Mouse (Mus musculus) megakaryocyte-erythroid progenitor cell, adult 5-6 weeks (primary cell): ENCODE data around the gene Fgd3. TPM values are rescaled to one million over a fixed set of nuclear protein-coding genes. Genes with fewer than 3 reads are reported as not detected.

Experiments used
- ATAC-seq: replicated peaks from 2 replicates; pipeline ENCODE4 v1.8.0; 2016; ENCODE audit warnings: mild to moderate bottlenecking, inconsistent platforms; ENCODE audit not compliant: severe bottlenecking, poor library complexity, low FRiP score, low TSS enrichment
- total RNA-seq, 2 experiments: library from RNA; stranded (forward) in 1 of 2; stranded (reverse) in 1 of 2; fragments of 200-1000, 215-1000 nt in 1 of 2; fragments of >200 nt in 1 of 2; fragmentation: Nextera tagmentation in 1 of 2; gene quantifications; 2 replicates each; pipeline ENCODE4 v1.2.3; 2014 to 2017

The Fgd3 gene
- total RNA-seq, 2 experiments from 2014 or later = 4.5 to 4.6 TPM

GRCm38 (mm10) chr13:49257819-49258313 is 62.2 kb downstream of the Fgd3 start:
- ATAC-seq = no peak

GRCm38 (mm10) chr13:49252746-49253145 is 67.4 kb downstream of the Fgd3 start:
- no peak for ATAC-seq

- no peak for ATAC-seq
These were observed 68.0 kb downstream of the Fgd3 start for GRCm38 (mm10) chr13:49252113-49252512.

GRCm38 (mm10) chr13:49250716-49251517 is 69.2 kb downstream of the Fgd3 start:
- ATAC-seq = no peak

- ATAC-seq = no peak
These were observed 70.5 kb downstream of the Fgd3 start for GRCm38 (mm10) chr13:49249634-49250033.

- ATAC-seq = no peak
These were observed 71.2 kb downstream of the Fgd3 start for GRCm38 (mm10) chr13:49248923-49249322.

GRCm38 (mm10) chr13:49248467-49248862 is 71.6 kb downstream of the Fgd3 start, which contains the start of gene Susd3:
Susd3 (minus strand) TSS chr13:49248706.
- ATAC-seq = no peak

GRCm38 (mm10) chr13:49247740-49248466 is 72.2 kb downstream of the Fgd3 start:
- peak; percentile 77 for ATAC-seq

GRCm38 (mm10) chr13:49247232-49247739 is 72.8 kb downstream of the Fgd3 start:
- ATAC-seq = no peak

GRCm38 (mm10) chr13:49246626-49247025 is 73.5 kb downstream of the Fgd3 start:
- ATAC-seq = no peak

- no peak for ATAC-seq
These were observed 74.1 kb downstream of the Fgd3 start for GRCm38 (mm10) chr13:49246011-49246410.

- ATAC-seq = no peak
These were observed 74.9 kb downstream of the Fgd3 start for GRCm38 (mm10) chr13:49245251-49245650.

GRCm38 (mm10) chr13:49243492-49243891 is 76.6 kb downstream of the Fgd3 start:
- ATAC-seq = peak; percentile 20

- peak; percentile 87 for ATAC-seq
These were observed 77.6 kb downstream of the Fgd3 start for GRCm38 (mm10) chr13:49242321-49243065.

GRCm38 (mm10) chr13:49238737-49239136 is 81.4 kb downstream of the Fgd3 start:
- no peak for ATAC-seq

GRCm38 (mm10) chr13:49237617-49238016 is 82.5 kb downstream of the Fgd3 start:
- no peak for ATAC-seq

- no peak for ATAC-seq
These were observed 85.4 kb downstream of the Fgd3 start for GRCm38 (mm10) chr13:49234711-49235110.

GRCm38 (mm10) chr13:49233792-49234572 is 86.1 kb downstream of the Fgd3 start:
- ATAC-seq = no peak

- no peak for ATAC-seq
These were observed 94.5 kb downstream of the Fgd3 start for GRCm38 (mm10) chr13:49225633-49226032.
